Mouse (Mus musculus) right cerebral cortex, adult 2 months (tissue): ENCODE measurements at regions not wholly inside any gene's neighbourhood (a gene's known extent, or its start where the extent isn't known, plus 50 kb on each side); places are given as distances from the start of the nearest gene placed in this dataset.

Source experiments
- DNase-seq, 2 experiments: peaks; one replicate each; pipeline ENCODE4 v3.0.0; 2021 to 2022; ENCODE audit warnings: low spot score in 2 of 2

DNA sequence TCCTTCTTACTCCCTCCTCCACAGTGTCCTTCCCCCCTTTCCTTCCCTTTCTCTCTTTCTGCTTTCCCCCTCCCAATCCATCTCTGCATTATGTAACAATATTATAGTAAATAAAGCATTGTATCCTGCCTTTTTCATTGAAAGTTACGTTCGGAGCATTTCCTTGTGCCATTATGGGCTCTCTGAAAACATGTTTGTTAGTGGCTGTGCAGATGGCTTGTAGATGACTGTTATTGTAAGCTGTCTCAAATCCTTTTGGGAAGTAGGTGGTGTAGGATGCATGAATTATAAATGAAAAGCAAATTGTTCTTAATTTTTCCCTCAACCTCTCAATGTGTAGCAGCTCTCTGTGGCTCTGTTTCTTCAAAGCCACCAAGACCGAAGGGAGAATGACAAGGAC is 66.0 kb upstream of the Gpr139 start:
- no peak for DNase-seq

DNA sequence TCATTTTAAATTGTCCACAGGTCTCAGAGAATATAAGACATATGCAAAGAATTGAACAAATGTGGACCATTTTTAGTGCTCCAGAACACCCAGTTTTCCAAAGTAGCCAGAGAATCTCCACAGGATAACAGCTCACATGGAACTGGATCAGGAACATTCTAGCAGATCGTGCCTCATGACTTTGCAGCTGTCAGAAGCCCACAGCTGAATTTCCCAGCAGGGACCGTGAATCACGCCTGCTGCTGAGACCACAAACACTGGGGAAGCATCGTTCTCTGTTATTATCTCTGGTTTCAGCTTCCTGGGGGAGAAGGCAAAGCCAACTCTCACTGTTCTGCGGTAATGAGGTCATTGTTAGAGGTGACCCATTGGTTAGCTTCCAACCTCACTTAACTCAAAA is 60.4 kb upstream of the Gpr139 start:
- DNase-seq = no peak

DNA sequence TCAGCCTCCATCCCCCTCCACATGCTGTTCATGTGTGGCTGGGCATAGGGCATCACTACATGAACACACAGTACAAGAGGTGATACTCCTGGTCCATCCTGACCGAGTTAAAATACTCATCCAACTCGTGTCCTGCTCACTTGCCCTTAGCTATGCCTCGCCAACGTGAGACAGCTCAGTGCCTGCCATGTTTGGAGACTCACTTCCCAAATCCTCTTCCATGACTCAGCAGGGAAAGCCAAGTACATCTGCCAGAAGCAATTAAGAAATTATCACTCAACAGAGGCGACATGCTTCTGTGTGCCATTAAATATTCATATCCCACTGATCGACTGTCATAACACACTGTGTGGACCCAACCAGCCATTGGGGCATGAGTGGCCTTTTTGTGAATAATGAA is 51.9 kb upstream of the Gpr139 start:
- DNase-seq = no peak
